Mouse (Mus musculus): ENCODE measurements at regions not wholly inside any gene's neighbourhood (a gene's known extent, or its start where the extent isn't known, plus 50 kb on each side); places are given as distances from the start of the nearest gene placed in this dataset.

GRCm38 (mm10) chr3:62159031-62159430, 179.1 kb upstream of the Arhgef26 start:
- peak; percentile 27 for DNase-seq (ENCODE audit: low spot score)

GRCm38 (mm10) chr3:62170647-62171046, 167.5 kb upstream of the Arhgef26 start:
- DNase-seq (ENCODE audit: low spot score): no peak

GRCm38 (mm10) chr3:62187807-62188509, 150.2 kb upstream of the Arhgef26 start:
- no peak for DNase-seq (ENCODE audit: low spot score)

GRCm38 (mm10) chr3:62192466-62192865, 145.7 kb upstream of the Arhgef26 start:
- DNase-seq (ENCODE audit: low spot score): no peak

- no peak for DNase-seq (ENCODE audit: low spot score)
Observed at GRCm38 (mm10) chr3:62194421-62194820, 143.7 kb upstream of the Arhgef26 start.

GRCm38 (mm10) chr3:62196679-62197078, 141.5 kb upstream of the Arhgef26 start:
- DNase-seq (ENCODE audit: low spot score): no peak

- DNase-seq (ENCODE audit: low spot score): no peak
Observed at GRCm38 (mm10) chr3:62215806-62216205, 122.3 kb upstream of the Arhgef26 start.

GRCm38 (mm10) chr3:62217335-62217734, 120.8 kb upstream of the Arhgef26 start:
- no peak for DNase-seq (ENCODE audit: low spot score)

GRCm38 (mm10) chr3:62227697-62228096, 110.4 kb upstream of the Arhgef26 start:
- no peak for DNase-seq (ENCODE audit: low spot score)

- no peak for DNase-seq (ENCODE audit: low spot score)
Observed at GRCm38 (mm10) chr3:62228156-62228555, 110.0 kb upstream of the Arhgef26 start.

GRCm38 (mm10) chr3:62241031-62241430, 97.1 kb upstream of the Arhgef26 start:
- no peak for DNase-seq (ENCODE audit: low spot score)

- no peak for DNase-seq (ENCODE audit: low spot score)
Observed at GRCm38 (mm10) chr3:62271703-62272102, 66.4 kb upstream of the Arhgef26 start.

- DNase-seq (ENCODE audit: low spot score): no peak
Observed at GRCm38 (mm10) chr3:62278279-62278678, 59.9 kb upstream of the Arhgef26 start.

- DNase-seq (ENCODE audit: low spot score): no peak
Observed at GRCm38 (mm10) chr3:62280960-62281359, 57.2 kb upstream of the Arhgef26 start.
